Mouse (Mus musculus) hindbrain, embryonic 12.5 days (tissue): Measurements from ENCODE around the gene Sgf29. TPM values are rescaled to one million over a fixed set of nuclear protein-coding genes. Genes with fewer than 3 reads are reported as not detected.
A peak's percentile ranks its signal among the peaks of the same experiment; 100 is the strongest.

ENCODE experiments used
- ATAC-seq: fragments of 200-750 bp; cut with Nextera tagmentation; 2 replicates; pipeline ENCODE4 v1.8.0; 2017; ENCODE audit warnings: moderate TSS enrichment; ENCODE audit not compliant: low FRiP score
- H3K27ac ChIP-seq: fragments of 300-500 bp; sonication (generic); 2 replicates; pipeline ENCODE4 v1.5.1; 2016; ENCODE audit warnings: mild to moderate bottlenecking
- H3K27me3 ChIP-seq: fragments of 300-500 bp; sonication (generic); 2 replicates; pipeline ENCODE4 v1.6.1; 2016; ENCODE audit warnings: mild to moderate bottlenecking
- H3K36me3 ChIP-seq: fragments of 300-500 bp; sonication (generic); 2 replicates; pipeline ENCODE4 v1.6.1; 2016; ENCODE audit warnings: mild to moderate bottlenecking
- H3K4me1 ChIP-seq: fragments of 300-500 bp; sonication (generic); 2 replicates; pipeline ENCODE4 v1.6.1; 2016
- H3K4me2 ChIP-seq: fragments of 300-500 bp; sonication (generic); replicated peaks from 2 replicates; pipeline ENCODE4 v1.6.1; 2016; ENCODE audit warnings: mild to moderate bottlenecking
- H3K4me3 ChIP-seq: fragments of 300-500 bp; sonication (generic); 2 replicates; pipeline ENCODE4 v1.5.1; 2016; ENCODE audit warnings: mild to moderate bottlenecking
- H3K9ac ChIP-seq: fragments of 300-500 bp; sonication (generic); 2 replicates; pipeline ENCODE4 v1.6.1; 2016; ENCODE audit warnings: mild to moderate bottlenecking, moderate library complexity
- H3K9me3 ChIP-seq: fragments of 300-500 bp; sonication (generic); replicated peaks from 2 replicates; pipeline ENCODE4 v1.6.1; 2016; ENCODE audit warnings: mild to moderate bottlenecking
- WGBS: fragments of 180-500 bp; shearing (Covaris S2); methylation state at CpG from one replicate; pipeline ENCODE4 v1.1.7; 2016; 5-methylcytosine and 5-hydroxymethylcytosine counted together
- polyA plus RNA-seq: library from polyadenylated mRNA; unstranded; fragments of >200 nt; fragmentation: Nextera tagmentation; extraction: Ambion mirVana; gene quantifications from 2 replicates; pipeline ENCODE4 v1.2.1, GENCODE M21; 2016

The Sgf29 gene
- polyA plus RNA-seq, 1 experiment from 2014 or later: 40.6 TPM

DNA sequence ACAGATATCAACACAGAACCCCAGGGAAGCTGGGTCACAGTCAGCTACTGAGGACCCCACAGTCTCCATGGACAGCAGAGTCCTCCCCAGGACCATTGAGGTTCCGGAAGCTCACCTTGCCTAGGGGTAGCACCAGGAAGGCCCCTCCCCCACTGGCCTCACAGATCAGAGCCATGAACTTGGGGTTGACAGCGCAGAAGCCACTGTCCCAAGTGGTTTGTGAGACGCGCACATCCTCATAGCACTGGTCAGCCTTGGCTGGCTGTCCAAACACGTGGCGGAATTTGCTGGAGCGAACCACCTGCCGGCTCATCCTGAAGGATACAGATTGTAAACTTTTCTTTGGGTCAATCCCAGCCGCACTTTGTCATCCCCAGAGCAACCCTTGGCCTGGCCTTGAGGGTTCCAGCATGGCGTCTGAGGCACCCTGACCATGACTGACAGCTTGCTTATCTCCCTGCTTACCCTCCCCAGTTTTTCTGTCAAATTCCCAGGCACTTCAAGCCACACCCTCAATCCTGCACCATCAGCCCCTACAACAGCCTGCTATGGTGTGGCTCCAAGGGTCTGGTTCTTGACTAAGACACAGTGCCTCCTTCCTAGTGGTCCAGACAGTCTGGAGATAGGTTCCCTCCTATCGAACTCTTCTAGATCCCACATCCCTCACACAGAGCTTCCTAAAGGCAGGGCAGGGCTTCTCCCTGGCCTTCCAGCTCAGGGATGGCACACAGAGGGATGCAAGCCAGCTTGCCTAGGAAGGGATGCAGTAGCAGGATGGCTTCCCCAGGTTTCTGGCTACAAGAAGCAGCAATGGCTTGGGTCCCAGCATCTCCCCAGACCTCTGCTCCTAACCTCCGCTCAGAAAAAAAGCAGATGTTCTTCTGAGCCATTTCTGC is 54.0 kb downstream of the Sgf29 start:
- peaks cover 35% of the 10 kb centered on the region for H3K4me1 ChIP-seq
- H3K4me2 ChIP-seq: peak overlapping the region; percentile 97
- ATAC-seq: no peak
- peak overlapping the region; percentile 72 for H3K4me3 ChIP-seq
- 82% methylated on average over 12 of the region's 12 CpGs for WGBS
- no peaks in the 10 kb centered on the region for H3K9me3 ChIP-seq
- peak overlapping the region; percentile 86 for H3K9ac ChIP-seq
- H3K27ac ChIP-seq: no peak overlapping the region
- peaks cover 17% of the 10 kb centered on the region for H3K27me3 ChIP-seq
- peaks cover 25% of the 10 kb centered on the region for H3K36me3 ChIP-seq

DNA sequence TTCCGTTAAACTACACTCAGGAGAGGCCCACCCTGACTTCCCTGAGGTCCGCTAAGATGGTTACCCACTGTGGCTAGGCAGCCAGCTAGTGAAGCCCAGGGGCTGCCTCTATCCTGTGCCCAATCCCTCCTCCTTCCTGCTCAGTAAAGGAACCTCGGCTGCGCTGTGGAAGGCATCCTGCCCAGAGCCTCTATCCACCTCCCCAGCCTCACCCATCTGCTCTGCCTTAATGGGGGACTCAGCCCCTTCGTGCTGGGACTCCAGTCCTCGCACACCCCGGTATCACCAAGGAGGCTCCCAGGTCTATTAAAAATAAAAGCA is 54.6 kb downstream of the Sgf29 start:
- peak overlapping the region; percentile 72 for H3K4me3 ChIP-seq
- H3K4me1 ChIP-seq: peaks cover 35% of the 10 kb centered on the region
- WGBS: 17% methylated on average over 7 of the region's 7 CpGs
- peaks cover 21% of the 10 kb centered on the region for H3K36me3 ChIP-seq
- H3K4me2 ChIP-seq: peak overlapping the region; percentile 97
- H3K27ac ChIP-seq: peak overlapping the region; percentile 35; the same call in 1 of the 2 replicates
- no peaks in the 10 kb centered on the region for H3K9me3 ChIP-seq
- ATAC-seq: no peak
- peaks cover 17% of the 10 kb centered on the region for H3K27me3 ChIP-seq
- peak overlapping the region; percentile 86 for H3K9ac ChIP-seq

DNA sequence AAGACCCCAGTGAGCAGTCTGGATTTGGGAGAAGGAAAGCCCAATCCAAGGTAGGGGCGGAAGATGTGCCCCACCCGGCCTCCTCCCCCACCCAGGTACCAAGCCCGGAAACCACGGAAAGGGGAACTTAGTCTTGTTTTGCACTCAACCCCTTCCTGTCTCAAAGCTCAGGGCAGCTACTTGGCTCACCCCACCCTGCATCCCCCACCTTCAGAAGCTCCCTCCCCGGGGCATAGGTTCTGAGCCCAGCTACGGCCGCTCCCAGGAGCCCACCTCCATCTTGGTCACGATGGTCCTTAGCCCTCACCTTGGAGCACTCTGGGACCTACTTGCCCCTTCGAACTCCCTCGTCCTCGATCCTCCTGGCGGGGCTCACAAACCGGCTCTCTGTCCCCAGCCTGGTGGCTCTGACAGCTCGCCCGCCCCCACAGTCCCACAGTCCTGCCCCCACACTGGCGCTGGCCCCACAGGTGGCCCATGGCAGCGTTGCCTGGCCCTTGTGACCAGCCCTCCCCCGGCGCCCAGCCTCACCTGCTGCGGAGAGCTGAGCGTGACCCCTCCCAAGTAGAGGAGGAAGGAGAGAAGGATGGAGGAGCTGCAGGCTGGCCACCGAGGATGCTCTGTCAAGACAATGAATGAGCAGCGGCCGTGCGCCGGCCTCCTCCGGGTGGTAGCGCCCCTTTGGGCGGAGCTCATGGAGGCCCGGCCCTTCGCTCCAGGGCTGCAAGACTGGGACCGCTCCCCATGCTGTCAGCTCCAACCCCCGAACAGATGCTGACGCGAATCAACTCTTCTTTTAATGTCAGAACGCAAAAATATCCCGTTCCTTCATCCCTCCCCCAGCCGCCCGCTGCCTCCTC is 55.2 kb downstream of the Sgf29 start:
- Histone ChIP-seq H3K36me3 (peaks cover 15% of the 10 kb centered on the region), H3K9me3 (no peaks in the 10 kb centered on the region), H3K27ac (peak overlapping the region; percentile 75), H3K9ac (peak overlapping the region; percentile 86), H3K27me3 (peaks cover 17% of the 10 kb centered on the region), H3K4me2 (peak overlapping the region; percentile 97), H3K4me1 (peaks cover 35% of the 10 kb centered on the region), H3K4me3 (peak overlapping the region; percentile 72)
- WGBS: 3% methylated on average over 38 of the region's 39 CpGs
- ATAC-seq: peak; percentile 85

DNA sequence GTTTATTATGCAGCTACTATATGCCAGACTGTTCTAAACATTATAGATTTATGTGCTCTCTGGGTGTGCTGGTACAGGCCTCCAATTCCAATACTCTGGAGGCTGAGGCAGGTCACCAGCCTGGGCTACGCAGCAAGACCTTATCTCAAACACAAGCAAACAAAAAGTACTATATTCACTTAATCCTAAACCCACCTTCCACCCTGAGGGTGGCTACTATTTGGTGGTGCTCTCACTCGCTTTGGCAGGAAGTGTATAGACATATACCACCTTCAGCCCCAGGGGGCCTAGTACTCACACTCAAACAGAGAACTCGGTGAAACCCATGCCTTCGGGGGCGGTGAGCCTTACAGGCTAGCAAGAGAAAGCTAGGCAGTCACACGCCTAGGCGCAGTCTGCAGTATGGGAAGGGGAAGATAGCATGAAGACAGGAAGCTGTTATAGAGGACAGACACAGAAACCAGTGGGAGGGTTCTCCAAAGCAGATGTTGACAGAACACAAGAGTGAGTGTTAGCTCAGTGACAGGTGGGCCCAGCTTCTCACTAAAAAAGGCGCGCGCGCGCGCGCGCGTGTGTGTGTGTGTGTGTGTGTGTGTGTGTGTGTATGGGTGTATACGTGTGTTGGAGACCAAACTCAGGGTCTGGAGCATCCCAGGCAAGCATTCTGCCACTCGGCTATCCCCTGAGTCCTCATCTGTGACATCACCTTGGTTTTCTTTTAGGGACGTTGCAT is 58.5 kb downstream of the Sgf29 start, which contains the start of gene Coro1a:
Gene Coro1a, minus strand, starts transcription at position 346 of the 733 bp plus-strand sequence.
- Histone ChIP-seq H3K4me3 (no peak within 1 kb of the TSS), H3K36me3 (no peaks in the 10 kb centered on the region), H3K27ac (no peak within 1 kb of the TSS), H3K9ac (no peak within 1 kb of the TSS; the same call in 1 of the 2 replicates), H3K27me3 (peaks cover 17% of the 10 kb centered on the region), H3K9me3 (no peaks in the 10 kb centered on the region), H3K4me1 (peaks cover 24% of the 10 kb centered on the region), H3K4me2 (no peak within 1 kb of the TSS)
- no peak for ATAC-seq
- 91% methylated on average over 19 of the region's 19 CpGs for WGBS

DNA sequence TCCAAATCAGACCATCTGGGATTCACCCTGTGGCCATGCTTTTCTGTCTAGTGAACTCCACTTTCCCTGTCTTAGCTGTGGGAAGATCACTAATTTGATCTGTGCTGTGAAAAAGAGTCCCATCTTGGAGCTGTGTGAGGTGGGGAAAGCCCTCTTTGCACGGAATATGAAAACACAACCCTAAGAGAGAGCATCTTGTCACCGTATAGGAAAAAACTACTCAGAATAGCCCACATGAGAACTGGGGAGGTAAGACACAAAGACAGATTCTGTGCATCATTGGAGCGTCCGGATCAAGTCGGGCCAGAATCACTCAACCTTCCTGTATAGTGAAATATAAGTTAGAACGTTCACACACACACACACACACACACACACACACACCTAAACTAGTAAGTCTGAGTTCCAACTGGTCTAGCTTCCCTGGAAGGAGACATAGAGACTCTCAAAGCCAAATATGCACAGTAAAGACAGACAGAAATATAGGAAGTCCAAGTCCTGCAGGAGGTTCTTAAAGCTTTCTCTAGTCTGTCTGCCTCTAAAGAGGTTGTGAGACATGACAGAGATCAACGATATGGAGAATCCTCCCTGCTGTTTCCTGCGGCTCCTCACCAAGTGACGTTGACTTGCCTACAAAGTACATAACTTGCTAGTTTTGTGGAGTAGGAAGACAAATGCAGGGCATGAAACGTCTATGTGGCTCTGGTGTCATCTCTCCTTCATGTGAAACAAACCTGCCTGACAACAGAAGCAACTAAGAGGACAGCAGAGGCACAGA is 59.3 kb downstream of the Sgf29 start:
- WGBS: 84% methylated on average over 10 of the region's 10 CpGs
- Histone ChIP-seq H3K27ac (no peak overlapping the region), H3K4me2 (no peak overlapping the region), H3K36me3 (no peaks in the 10 kb centered on the region), H3K9me3 (no peaks in the 10 kb centered on the region), H3K4me3 (no peak overlapping the region), H3K4me1 (peaks cover 17% of the 10 kb centered on the region), H3K27me3 (peaks cover 11% of the 10 kb centered on the region; the same call in 1 of the 2 replicates), H3K9ac (no peak overlapping the region)
- no peak for ATAC-seq

DNA sequence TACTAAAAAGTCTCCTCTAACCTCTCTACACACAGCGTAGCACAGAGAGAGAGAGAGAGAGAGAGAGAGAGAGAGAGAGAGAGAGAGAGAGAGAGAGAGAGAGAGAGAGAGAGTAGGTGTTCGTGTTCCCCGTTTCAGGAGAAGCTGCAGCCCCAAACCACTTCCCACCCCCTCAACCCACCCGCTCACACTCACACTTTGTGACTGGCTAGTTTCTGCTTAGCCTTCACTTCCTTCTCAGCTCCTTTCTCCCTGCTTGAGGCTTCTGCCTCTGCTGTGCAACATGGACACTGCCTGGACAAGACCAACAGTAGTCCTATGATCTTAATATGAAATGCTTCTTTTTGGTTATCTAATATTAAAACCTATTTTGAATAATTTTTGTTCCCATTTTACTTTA is 61.2 kb downstream of the Sgf29 start:
- Histone ChIP-seq H3K36me3 (no peaks in the 10 kb centered on the region), H3K4me3 (no peak overlapping the region), H3K27me3 (peaks cover 7% of the 10 kb centered on the region; the same call in 1 of the 2 replicates), H3K27ac (no peak overlapping the region), H3K9ac (no peak overlapping the region), H3K4me1 (peaks cover under 1% of the 10 kb centered on the region), H3K9me3 (no peaks in the 10 kb centered on the region), H3K4me2 (no peak overlapping the region)
- no peak for ATAC-seq
- 89% methylated on average over 4 of the region's 4 CpGs for WGBS

DNA sequence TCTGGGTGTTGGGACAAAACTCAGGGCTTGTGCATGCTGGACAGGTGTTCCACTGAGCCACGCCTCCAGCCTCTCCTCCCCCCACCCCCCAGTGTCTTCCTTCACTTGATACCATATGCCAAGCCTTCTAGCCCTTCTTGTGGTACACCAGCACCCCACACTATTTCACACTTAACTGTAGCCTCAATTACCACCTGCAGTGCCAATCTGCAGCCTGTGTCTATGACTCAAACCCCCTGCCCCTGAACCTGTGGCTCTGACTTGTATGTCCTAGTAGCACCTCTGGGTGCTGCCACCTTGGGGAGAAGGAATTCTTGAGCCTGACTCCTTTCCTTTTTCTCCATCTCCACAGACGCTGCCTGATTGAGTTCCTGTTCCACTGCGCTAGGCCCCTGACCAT is 62.8 kb downstream of the Sgf29 start:
- H3K4me2 ChIP-seq: no peak overlapping the region
- H3K36me3 ChIP-seq: no peaks in the 10 kb centered on the region
- no peaks in the 10 kb centered on the region for H3K4me1 ChIP-seq
- WGBS: 76% methylated on average over 3 of the region's 3 CpGs
- H3K27ac ChIP-seq: no peak overlapping the region
- H3K27me3 ChIP-seq: 0 out of 2 replicates have a peak, but pooled peaks cover 2% of the 10 kb centered on the region
- H3K4me3 ChIP-seq: no peak overlapping the region
- no peak overlapping the region for H3K9ac ChIP-seq
- H3K9me3 ChIP-seq: no peaks in the 10 kb centered on the region
- ATAC-seq: no peak

DNA sequence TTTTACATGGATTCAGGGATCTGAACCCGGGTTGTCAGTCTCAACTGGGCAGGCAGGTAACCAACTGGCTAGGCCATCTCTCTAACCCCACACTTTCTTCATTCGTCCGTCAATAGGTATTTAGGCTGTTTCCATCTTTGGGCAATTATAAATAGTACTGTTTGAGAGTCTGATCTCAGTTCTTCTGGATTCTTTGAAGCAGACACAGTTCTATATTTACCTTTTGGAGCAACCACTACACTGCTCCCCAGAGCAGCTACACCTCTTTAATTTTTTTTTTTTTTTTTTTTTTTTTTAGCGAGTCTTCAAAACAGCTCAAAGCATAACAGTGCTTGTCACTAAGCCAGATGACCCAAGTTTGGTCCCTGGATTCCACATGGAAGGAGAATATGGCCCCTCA is 66.6 kb downstream of the Sgf29 start:
- Histone ChIP-seq H3K27ac (no peak overlapping the region), H3K4me2 (no peak overlapping the region), H3K36me3 (no peaks in the 10 kb centered on the region), H3K9me3 (no peaks in the 10 kb centered on the region), H3K27me3 (no peaks in the 10 kb centered on the region), H3K9ac (no peak overlapping the region), H3K4me1 (no peaks in the 10 kb centered on the region), H3K4me3 (no peak overlapping the region)
- no peak for ATAC-seq
- WGBS: 85% methylated on average over 4 of the region's 4 CpGs

DNA sequence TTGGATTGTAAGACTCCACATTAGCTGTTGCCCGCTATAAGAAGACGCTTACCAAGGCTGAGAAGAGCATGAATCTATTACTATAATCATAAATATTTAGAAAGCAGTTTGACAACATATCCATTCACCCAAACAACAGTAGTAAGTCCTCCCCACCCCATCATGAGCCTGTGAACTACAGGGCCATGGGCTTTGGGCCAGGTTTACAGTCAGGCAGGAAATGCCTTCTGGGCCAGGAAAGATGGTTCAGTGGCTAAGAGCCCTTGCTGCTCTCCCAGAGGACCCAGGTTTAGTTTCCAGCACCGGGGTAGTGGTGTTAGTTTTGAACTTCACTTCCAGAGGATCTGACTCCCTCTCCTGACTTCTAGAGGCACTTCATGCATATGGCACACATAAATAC is 68.5 kb downstream of the Sgf29 start:
- H3K9me3 ChIP-seq: no peaks in the 10 kb centered on the region
- no peaks in the 10 kb centered on the region for H3K4me1 ChIP-seq
- no peak for ATAC-seq
- no peaks in the 10 kb centered on the region for H3K36me3 ChIP-seq
- H3K9ac ChIP-seq: no peak overlapping the region
- H3K4me3 ChIP-seq: no peak overlapping the region
- no peaks in the 10 kb centered on the region for H3K27me3 ChIP-seq
- 92% methylated on average over 3 of the region's 3 CpGs for WGBS
- no peak overlapping the region for H3K4me2 ChIP-seq
- H3K27ac ChIP-seq: no peak overlapping the region

DNA sequence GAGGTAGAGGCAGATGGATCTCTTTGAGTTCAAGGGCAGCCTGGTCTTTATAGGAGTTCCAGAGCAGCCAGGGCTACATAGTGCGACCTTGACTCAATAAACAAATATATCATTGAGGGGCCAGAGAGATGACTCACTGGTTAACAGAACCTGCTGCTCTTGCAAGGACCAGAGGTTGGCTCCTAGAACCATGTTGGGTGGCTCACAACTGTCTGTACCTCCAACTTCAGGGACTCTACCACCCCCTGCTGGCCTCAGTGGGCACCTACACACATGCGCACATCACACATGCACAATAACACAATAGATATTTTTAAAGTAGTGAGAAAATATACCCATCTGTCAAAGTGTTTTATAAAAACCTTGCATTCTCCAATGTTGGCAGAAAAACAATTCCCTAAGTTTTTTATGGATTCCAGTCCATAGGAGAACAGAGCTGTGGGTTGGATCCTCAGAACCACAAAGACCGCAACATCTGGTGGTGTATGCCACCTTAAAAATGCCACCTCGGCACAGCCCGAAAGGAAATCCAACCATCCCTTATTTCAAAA is 69.8 kb downstream of the Sgf29 start:
- Histone ChIP-seq H3K4me3 (no peak overlapping the region), H3K9ac (no peak overlapping the region), H3K4me1 (no peaks in the 10 kb centered on the region), H3K36me3 (no peaks in the 10 kb centered on the region), H3K27ac (no peak overlapping the region), H3K9me3 (no peaks in the 10 kb centered on the region), H3K4me2 (no peak overlapping the region), H3K27me3 (no peaks in the 10 kb centered on the region)
- no peak for ATAC-seq
- 95% methylated on average over 5 of the region's 5 CpGs for WGBS

DNA sequence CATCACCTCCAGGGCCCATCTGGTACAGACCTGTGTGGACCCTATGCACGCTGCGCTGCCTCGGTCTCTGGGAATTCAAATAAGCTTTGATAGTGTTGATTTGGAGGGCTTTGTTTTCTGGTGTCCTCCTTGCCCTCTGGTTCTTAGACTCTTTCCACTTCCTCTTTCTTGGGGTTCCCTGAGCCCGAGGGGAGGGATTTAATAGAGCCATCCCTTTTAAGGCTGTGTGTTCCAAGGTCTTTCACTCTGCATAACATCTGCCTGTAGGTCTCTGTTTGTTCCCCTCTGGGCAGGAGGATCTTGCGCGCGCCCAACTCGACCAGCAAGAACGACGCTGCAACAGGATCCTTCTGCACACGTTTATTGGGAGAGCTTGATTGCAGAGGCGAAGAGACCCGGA is 72.5 kb downstream of the Sgf29 start:
- H3K4me3 ChIP-seq: no peak overlapping the region
- WGBS: 92% methylated on average over 13 of the region's 13 CpGs
- no peak for ATAC-seq

More for the DNA sequence above, 72.5 kb downstream of the Sgf29 start:
- Histone ChIP-seq H3K27ac (no peak overlapping the region), H3K36me3 (no peaks in the 10 kb centered on the region), H3K9ac (no peak overlapping the region), H3K27me3 (no peaks in the 10 kb centered on the region), H3K4me1 (no peaks in the 10 kb centered on the region), H3K9me3 (no peaks in the 10 kb centered on the region), H3K4me2 (no peak overlapping the region)
